Mouse (Mus musculus): ENCODE data around the gene Sirpb1b. TPM values are rescaled to one million over a fixed set of nuclear protein-coding genes. Genes with fewer than 3 reads are reported as not detected.
A peak's percentile ranks its signal among the peaks of the same experiment; 100 is the strongest.
"Not testable (repeated sequence)": the region's sequence is repeated elsewhere in the genome, so short reads cannot be mapped to it uniquely, and the experiment has no call there.

The Sirpb1b gene
- 0.20 and 0.65 TPM in 2 replicates for total RNA-seq (2014; rRNA removed)
- not detected in 2 replicates for polyA plus RNA-seq (2012; rRNA removed)

DNA sequence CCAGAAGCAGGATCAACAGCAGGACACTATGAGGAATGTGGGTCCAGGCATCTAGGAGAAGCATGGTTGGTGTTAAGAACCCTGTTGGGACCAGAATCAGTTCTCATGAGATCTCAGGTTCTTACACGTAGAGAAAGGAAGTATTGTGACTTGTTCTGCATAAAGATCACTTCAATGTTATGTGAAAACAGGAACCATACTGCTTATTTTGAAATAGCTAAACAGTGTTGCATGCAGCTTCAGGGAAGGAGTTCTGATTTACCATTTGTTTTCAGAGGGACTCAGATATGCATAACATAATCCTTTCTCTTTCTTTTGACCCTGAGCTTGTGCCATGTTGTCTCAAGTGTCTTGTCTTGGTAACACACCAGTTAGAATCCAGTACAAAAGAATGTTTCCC lies at the start of gene Sirpb1b:
Gene Sirpb1b (minus strand): TSS at position 179 of the 400 bp plus-strand sequence.
- H3K4me1 ChIP-seq (ENCODE audit: control insufficient read depth, insufficient read depth, low read length) = not testable (repeated sequence)

DNA sequence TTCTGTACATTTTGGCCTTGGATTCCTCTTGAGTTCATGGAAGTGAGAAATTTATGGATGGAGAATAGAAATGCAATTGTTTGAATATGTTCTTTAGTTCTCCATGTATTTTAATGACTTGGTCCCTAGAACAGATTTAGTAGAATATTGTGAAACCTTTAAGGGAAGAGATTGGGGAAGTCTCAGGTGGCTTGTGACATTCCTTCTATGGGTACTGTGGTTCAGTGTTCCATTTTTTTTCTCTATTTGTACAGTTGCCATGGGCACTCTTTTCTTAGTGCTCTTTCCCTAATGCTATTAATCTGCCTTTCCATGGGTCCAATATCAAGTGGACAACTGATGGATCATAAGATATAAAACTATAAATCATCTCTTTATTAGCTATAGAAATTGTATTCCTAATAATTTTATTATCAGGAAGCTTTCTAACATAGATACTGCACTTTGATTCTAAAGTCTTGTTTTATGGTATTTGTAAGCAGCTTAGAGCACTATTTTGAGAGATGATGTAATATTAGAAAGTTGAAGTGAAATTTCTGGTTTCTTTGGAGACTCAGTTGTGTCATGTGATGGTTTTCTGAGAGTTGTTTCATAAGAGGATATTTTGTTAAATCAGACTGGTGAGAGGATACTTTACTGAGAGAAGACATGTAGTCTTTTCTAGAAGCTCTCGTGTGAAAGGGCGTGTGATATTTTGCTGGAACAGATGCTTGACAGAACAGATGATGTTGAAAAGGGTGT lies 15.7 kb upstream of the Sirpb1b start:
- H3K9ac ChIP-seq (ENCODE audit: low read depth, low read length); DNase-seq (ENCODE audit: extremely low read depth, low read depth, low spot score); H3K36me3 ChIP-seq (ENCODE audit: control insufficient read depth, insufficient read depth, low read length); H3K4me1 ChIP-seq (ENCODE audit: control insufficient read depth, insufficient read depth, low read length); H3K27ac ChIP-seq (replicated peaks; ENCODE audit: insufficient read depth, low read depth, low read length); H3K79me2 ChIP-seq (ENCODE audit: control insufficient read depth, insufficient read depth, low read length); H3K27me3 ChIP-seq (ENCODE audit: control insufficient read depth, insufficient read depth, low read length); H3K4me3 ChIP-seq (ENCODE audit: insufficient read depth, low read depth, low read length): not testable (repeated sequence)
- WGBS = 89% methylated on average over 2 of the region's 2 CpGs

More for the DNA sequence above, at the start of gene Sirpb1b:
- H3K79me2 ChIP-seq (ENCODE audit: control insufficient read depth, insufficient read depth, low read length); H3K27ac ChIP-seq (replicated peaks; ENCODE audit: insufficient read depth, low read depth, low read length); H3K4me3 ChIP-seq (ENCODE audit: insufficient read depth, low read depth, low read length); H3K36me3 ChIP-seq (ENCODE audit: control insufficient read depth, insufficient read depth, low read length); H3K27me3 ChIP-seq (ENCODE audit: control insufficient read depth, insufficient read depth, low read length); H3K9ac ChIP-seq (ENCODE audit: low read depth, low read length): not testable (repeated sequence)
- 61% methylated on average over 1 of the region's 1 CpGs for whole genome bisulfite sequencing
- DNase-seq (ENCODE audit: extremely low read depth, low read depth, low spot score) = peak; percentile 17

DNA sequence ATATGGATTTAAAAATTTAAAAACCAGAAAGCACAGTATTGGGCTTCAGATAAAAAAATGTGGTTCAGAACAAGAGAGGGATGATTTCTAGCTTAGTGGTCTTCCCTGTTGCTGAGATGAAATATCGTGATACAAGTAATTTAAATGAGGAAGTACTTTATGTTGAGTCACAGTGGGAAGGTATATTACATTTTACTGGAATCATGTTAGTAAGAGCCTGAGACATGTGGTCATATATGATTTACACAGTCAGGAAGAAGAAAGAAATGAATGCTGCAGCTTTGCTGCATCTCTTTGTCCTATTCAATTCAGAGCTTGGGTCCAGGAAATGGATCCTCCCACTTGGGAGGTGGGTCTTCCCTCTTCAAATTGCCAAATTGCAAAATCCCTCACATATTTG lies 11.8 kb upstream of the Sirpb1b start:
- H3K36me3 ChIP-seq (ENCODE audit: control insufficient read depth, insufficient read depth, low read length) = not testable (repeated sequence)

DNA sequence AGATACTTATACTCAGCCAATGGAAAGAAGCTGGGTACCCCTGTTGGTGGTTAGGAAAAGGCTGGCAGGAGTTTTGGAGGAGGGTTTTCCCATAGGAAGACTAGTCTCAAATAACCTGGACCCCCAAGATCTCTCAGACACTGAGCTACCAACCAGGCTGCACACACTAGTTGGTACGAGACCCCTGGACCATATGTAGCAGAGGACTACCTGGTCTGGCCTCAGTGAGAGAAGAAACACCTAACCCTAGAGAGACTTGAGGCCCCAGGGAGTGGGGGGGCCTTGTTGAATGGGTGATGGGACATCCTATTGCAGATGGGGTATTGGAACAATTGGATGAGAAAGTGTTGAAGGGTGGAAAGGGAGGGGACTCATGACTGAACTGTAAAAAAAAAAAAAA lies 8.6 kb upstream of the Sirpb1b start:
- Histone ChIP-seq H3K27ac (replicated peaks; ENCODE audit: insufficient read depth, low read depth, low read length) (no peak overlapping the region), H3K27me3 (ENCODE audit: control insufficient read depth, insufficient read depth, low read length) (no peaks in the 10 kb centered on the region), H3K9ac (ENCODE audit: low read depth, low read length) (no peak overlapping the region), H3K36me3 (ENCODE audit: control insufficient read depth, insufficient read depth, low read length) (no peaks in the 10 kb centered on the region), H3K4me1 (ENCODE audit: control insufficient read depth, insufficient read depth, low read length) (no peaks in the 10 kb centered on the region), H3K79me2 (ENCODE audit: control insufficient read depth, insufficient read depth, low read length) (no peaks in the 10 kb centered on the region), H3K4me3 (ENCODE audit: insufficient read depth, low read depth, low read length) (no peak overlapping the region)
- no peak for TF ChIP-seq CTCF (IDR thresholded peaks at IDR 0.05; ENCODE audit: low read depth, low read length)
- TF ChIP-seq POLR2A (IDR thresholded peaks at IDR 0.05; ENCODE audit: extremely low read depth, insufficient read depth, low read length) = no peak
- 79% methylated on average over 1 of the region's 1 CpGs for WGBS
- no peak for DNase-seq (ENCODE audit: extremely low read depth, low read depth, low spot score)

More for the DNA sequence above, 11.8 kb upstream of the Sirpb1b start:
- not testable (repeated sequence) for H3K4me3 ChIP-seq (ENCODE audit: insufficient read depth, low read depth, low read length); H3K27ac ChIP-seq (replicated peaks; ENCODE audit: insufficient read depth, low read depth, low read length); H3K79me2 ChIP-seq (ENCODE audit: control insufficient read depth, insufficient read depth, low read length); H3K27me3 ChIP-seq (ENCODE audit: control insufficient read depth, insufficient read depth, low read length); DNase-seq (ENCODE audit: extremely low read depth, low read depth, low spot score); H3K9ac ChIP-seq (ENCODE audit: low read depth, low read length); H3K4me1 ChIP-seq (ENCODE audit: control insufficient read depth, insufficient read depth, low read length)
- WGBS = 76% methylated on average over 1 of the region's 1 CpGs

DNA sequence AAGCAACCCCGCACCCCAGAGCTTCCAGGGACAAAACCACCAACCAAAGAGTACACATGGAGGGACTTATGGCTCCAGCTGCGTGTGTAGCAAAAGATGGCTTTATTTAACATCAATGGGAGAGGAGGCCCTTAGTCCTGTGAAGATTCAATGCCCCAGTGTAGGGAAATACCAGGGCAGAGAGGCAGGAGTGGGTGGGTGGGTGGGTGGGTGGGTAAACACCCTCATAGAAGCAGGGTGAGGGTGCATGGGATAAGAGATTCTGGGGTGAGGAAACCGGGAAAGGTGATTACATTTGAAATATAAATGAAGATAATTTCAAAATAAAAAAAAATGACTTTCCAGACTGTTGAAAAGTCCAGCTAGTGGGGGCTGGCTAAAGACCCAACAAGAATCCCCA lies 8.1 kb upstream of the Sirpb1b start:
- WGBS = 81% methylated on average over 3 of the region's 3 CpGs
- H3K79me2 ChIP-seq (ENCODE audit: control insufficient read depth, insufficient read depth, low read length); H3K27me3 ChIP-seq (ENCODE audit: control insufficient read depth, insufficient read depth, low read length); H3K9ac ChIP-seq (ENCODE audit: low read depth, low read length); H3K36me3 ChIP-seq (ENCODE audit: control insufficient read depth, insufficient read depth, low read length); DNase-seq (ENCODE audit: extremely low read depth, low read depth, low spot score); H3K4me3 ChIP-seq (ENCODE audit: insufficient read depth, low read depth, low read length); H3K4me1 ChIP-seq (ENCODE audit: control insufficient read depth, insufficient read depth, low read length); H3K27ac ChIP-seq (replicated peaks; ENCODE audit: insufficient read depth, low read depth, low read length): not testable (repeated sequence)

DNA sequence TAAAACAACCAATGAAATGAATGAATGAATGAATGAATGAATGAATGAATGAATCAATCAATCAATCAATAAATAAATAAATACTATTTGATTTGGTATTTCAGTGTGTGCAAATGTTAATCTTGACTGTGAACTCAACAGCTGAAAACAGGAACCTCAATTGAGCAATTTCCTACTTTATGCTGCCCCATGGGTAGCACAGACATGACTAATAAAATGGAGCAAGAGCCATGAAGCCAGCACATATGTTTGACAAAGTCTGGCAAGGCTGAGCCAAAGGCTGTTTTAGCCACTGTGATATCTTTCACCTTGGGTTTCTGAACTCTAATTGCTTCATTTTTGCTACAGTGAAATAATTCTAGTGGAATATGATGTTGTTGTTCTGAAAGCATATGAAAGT lies 1.6 kb upstream of the Sirpb1b start:
- DNase-seq (ENCODE audit: extremely low read depth, low read depth, low spot score) = peak; percentile 10
- not testable (repeated sequence) for H3K9ac ChIP-seq (ENCODE audit: low read depth, low read length); H3K36me3 ChIP-seq (ENCODE audit: control insufficient read depth, insufficient read depth, low read length); H3K4me3 ChIP-seq (ENCODE audit: insufficient read depth, low read depth, low read length); H3K27ac ChIP-seq (replicated peaks; ENCODE audit: insufficient read depth, low read depth, low read length); H3K79me2 ChIP-seq (ENCODE audit: control insufficient read depth, insufficient read depth, low read length); H3K4me1 ChIP-seq (ENCODE audit: control insufficient read depth, insufficient read depth, low read length); H3K27me3 ChIP-seq (ENCODE audit: control insufficient read depth, insufficient read depth, low read length)

Measured in liver, adult 2 months (tissue).